Mouse (Mus musculus) kidney, adult 18-20 months (tissue): ENCODE data around the gene Bcl2l13.
"Not testable (repeated sequence)": the region's sequence is repeated elsewhere in the genome, so short reads cannot be mapped to it uniquely, and the experiment has no call there.

Experiments used
- DNase-seq: peaks from one replicate; pipeline ENCODE4 v3.0.0; 2021

Gene Bcl2l13

DNA sequence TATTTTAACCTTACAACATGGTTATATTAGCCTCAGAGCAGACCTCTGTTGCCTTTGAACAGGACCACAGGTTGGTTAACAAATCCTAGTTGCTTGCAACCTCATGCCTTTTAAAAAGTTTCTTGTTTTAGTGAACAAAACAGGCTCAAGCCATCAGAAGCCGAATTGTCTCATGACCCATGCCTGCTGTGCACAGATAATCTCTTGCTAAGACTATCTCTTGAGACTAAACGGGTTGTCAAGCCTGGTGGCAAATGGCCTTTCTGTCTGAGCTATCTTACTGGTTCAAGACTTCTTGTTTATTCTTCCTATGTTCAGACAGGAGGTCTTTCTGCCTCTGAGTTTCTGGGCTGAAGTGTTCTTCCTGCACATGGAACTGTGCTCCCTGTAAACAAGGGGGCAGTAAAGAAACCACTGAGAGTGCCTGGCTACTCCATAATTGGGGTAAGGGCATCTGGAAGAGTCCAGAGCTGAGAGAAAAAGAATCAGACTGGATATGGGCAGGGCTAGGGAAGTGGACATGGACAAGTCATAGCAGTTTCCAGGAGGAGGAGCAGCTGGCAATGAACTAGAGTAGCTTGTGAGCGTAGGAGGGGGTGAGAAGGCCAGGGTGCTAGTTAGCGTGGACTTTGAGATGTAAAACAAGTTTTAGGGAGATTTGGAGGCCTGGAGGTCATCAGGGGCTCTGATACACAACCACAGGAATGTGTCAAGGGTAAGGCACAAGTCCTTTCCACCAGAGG is 5.0 kb upstream of the Bcl2l13 start:
- no peak for DNase-seq

DNA sequence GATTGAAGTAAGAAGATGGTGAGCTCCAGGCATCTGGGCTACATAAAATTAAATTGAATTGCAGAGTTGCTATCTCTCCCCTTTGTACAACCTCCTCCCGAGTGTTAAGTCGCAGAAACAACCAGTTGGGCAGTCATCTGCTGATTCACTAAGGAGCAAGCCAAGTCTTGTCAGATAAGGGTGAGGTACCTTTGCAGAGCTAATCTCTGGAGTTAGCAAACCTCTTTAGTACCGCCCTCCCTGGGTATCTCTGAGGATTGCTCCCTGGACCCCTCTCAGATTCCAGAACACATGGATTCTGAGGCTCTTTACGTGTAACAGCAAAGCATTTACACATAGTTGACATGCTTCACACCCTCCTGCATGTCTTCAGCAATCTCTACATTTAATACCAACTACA is 3.9 kb upstream of the Bcl2l13 start:
- DNase-seq = no peak

DNA sequence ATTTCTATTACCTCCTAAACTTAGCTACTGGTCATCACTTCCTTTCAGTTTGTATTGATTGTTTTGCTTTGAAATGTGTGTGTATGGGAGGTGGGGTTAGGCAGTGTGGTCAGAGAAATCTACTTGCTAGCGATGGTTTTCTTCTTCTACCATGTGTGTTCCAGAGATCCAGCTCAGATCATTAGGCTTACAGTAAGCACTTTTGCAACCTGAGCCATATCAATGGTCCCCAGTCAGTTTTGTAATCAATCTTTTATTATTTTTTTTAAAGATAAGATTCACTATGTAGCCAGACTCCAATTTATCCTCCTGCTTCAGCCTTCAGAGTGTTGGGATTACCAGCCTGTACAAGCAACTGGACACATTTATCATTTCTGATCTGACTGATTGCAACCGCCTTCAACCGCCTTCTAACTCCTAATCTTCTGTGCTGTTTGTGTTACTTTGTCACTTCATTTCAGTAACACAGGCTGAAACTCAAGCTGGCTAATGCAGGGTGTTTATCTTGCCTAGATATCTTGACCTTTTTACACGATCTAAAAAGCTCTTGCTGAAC is 1.2 kb upstream of the Bcl2l13 start:
- no peak for DNase-seq

DNA sequence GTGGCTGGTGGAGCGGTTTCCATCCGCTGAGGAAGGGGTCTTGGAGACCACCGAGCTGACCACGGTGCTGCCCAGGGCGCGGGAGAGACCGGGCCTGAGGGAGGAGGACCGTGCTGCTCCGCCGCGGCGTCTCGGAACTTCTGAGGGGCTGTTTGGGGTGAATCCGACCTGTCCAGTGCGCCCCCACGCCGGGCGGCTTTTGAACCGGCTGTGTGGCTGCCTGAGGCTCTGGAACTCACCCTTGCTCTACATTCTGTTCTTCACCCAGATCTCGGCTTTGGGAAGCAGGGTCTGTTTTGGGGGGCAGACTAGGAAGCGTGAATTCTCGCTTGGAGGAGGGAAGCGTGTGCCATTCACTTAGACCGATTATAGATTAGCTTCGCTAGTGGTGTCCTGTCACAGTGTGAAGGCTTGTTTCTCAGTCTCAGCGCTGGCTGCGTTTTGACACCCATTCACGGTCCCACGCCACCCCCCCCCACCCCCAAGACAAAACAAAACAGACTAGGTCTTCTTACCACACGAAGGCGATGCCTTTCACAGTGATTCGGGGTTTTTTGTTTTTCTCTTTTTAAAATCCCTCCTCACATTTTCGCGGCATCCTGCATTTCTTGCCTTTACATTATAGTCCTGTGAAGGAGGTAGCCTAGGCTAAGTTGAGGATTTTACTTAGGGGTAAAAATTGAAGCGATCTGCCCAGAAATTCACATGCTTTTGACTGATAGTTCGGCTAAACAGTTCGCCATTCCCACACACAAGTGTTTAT is 558 bp downstream of the Bcl2l13 start:
- peak; percentile 67 for DNase-seq

DNA sequence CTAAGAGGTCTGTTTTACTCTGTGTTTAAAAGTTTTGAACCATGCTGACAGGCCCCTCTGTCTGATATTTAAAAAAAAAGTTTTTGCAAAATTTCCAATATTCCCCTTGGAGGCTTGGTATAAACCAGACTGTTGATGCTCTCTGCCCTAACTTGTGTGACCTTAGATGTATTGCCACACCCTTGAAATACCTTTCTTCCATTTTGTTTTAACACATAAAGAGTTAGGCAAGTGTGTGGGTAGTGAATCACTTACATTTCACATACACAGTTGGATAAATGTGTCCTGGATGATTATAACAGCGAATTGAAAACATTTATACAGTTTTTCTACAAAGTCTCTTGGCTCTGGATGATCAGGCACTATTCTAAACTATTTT is 1.1 kb downstream of the Bcl2l13 start:
- no peak for DNase-seq

DNA sequence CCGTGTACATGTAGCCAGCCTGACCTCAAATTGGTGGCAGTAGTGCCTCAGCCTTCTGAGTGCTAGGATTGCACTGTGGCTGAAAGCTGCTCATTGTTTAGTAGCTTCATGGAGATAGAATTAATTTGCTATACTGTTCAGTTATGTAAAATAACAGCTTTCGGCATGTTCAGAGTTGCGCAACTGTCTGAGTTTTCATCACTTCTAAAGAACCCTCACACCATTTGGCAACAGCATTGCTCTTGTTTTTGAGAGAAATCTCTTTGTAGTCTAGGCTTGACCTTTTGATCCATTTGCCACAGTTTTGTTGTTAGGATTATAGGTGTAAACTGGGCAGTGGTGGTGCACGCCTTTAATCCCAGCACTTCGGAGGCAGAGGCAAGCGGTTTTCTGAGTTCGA is 4.2 kb downstream of the Bcl2l13 start:
- DNase-seq = no peak

DNA sequence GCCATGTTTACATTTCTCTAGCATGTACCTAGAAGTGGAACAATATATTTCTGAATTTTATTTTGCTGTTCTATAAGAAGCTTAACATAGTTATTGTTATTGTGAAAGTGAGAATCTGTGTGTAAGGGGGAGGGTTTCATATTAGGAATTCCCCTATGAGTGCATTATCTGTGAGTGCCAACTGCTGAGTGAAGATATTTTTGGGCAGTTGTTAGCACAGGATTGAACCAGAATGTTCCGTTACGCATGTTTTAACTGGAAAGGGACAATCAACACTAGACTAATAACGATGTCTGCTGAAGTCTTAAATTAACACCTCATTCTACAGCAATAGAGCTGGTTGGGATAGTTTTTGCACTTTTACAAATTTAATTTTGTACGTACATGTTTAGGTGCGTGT is 5.7 kb downstream of the Bcl2l13 start:
- DNase-seq = no peak

DNA sequence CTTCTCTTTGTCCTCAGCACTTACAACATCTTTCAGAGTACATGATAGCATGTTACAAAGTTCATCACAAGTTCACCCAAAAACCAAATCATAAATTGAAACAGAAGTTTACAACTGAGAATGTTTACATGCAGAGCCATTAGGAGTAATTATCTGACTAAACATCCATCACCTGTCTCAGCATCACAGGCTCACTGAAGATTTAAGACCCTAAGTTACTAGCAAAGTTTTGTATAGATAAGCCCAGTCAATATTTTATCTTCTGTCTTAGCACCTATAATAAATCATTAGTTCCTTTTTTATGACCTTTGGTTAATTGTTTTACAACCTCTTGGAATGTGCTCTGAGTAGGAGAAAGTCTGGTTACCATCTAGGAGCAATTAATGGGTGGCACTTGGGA is 14.7 kb downstream of the Bcl2l13 start:
- not testable (repeated sequence) for DNase-seq

DNA sequence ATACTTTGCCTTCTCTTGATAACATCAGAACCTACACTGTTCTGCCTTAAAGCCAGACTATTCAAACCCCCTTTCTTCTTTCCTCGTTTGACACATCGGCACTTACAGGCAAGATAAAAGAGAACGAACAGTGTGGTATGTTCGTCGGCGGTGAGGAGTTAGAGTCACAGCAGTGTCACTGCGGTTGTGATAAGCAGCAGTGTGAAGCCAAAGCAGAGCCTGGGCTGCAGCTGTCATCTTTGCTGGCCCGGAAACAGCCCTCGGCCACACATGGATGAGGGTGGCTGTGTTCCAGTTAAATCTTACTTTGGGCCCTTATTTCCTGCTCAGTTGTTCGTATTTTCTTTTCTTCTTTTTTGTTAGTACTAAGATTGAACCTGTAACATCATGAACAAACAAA is 18.4 kb downstream of the Bcl2l13 start:
- DNase-seq = no peak

DNA sequence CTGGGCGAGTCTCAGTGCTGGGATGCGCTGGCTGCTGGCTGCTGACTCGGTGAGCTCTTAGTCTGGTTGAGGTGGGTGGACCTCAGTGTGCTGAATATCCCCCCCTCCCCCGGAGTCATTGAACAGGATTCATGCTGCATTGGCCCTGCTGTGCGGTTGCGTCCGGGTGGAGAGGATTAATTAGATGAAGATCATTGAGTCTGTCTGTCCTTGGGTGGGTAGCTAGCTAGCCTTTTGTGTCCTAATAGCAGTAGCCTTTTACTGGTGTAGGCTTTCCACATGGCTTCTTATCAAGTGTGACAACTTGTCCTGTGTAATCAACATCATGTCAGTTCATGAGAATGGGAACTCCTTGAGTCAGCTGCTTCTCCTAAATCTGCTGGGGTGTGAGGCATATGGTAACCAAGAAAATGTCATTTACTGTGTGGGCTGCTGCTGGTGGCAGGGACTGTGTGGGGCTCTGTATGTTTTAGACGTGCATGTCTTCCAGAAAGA is 22.3 kb downstream of the Bcl2l13 start:
- DNase-seq = no peak

DNA sequence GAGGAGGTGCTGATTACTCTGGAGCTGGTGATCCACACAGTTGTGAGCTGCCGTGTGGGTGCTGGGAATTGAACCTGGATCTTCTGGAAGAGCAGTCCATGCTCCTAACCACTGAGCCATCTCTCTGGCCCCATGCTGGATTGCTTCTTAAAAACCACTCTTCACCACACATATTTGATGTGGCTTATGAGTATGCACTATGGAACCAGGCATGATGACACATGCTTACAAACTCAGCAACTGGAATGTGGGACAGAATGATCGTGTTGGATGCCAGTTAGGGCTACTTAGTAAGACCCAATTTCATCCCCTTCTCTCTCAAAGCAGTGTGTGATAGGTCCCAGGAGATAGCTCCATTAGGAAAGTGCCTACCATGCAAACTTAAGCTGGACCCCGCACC is 24.1 kb downstream of the Bcl2l13 start:
- no peak for DNase-seq

DNA sequence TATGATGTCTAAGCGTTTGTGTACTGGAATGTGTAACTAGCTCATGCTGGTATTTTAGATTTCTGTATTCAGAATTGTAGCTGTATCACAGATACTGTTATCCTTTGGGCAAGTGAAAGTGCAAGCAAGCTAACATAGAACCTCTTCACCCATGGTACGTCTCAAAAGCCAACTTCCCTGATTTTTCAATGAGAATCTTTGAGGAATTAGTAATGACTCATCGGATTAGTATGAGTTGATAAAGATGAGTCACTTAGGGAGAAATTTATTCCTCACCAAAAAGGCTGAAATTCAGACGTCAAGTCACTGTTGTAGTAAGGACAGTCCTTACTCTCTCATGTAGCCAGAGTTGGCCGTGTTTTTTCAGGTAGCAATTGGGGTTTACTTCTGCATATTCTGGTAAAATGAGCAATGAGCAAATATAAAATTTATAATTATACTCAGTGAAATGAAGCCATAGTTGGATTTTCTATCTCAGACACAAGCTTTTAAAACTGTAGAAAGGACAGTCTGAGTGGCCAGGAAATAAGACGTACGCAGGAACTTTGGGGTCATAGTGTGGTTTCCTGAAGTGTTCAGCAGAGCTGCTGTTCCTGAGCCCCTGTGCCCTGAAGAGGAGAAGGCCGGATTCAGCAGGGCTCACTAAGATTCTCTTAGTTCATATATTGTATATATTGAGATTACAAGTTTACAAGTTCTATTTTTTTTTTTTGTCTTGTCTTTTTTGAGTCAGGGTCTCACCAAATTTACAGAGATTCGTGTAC is 30.2 kb downstream of the Bcl2l13 start:
- no peak for DNase-seq

DNA sequence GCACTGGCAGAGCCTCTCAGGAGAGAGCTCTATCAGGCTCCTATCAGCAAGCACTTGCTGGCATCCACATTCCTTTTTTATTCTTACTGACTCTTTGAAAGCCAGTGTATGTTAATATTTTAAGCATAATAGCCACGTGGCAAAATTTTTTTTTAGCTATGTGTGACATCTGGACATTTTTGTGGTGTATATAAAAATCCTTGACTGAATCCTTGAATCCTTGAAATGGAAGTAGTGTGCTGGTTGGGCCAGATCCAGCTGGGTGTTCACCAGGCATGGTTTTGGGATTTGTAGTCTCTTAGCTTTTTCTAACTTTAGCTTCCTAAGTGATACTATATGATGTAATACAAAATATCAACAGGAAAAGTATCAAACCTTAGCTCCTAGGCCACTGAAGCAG is 32.8 kb downstream of the Bcl2l13 start:
- no peak for DNase-seq

DNA sequence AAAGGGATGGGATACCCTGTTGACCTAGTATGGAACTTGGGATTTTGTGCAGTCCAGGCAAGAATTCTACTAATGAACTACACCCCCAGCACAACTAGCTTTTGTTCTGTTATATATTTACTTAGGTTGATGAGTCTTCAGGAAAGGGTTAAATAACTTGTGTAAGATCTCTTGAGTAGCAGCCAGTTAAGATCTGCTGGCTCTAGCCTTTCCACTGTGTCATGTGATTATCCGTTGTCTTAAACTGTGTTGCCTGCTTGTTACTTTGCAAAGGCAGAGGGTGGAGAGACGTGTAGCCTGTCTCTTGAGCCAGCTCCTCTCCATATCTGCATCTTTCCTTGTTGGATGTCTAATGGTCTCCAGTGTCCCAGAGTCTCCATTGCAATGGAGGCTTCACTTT is 35.3 kb downstream of the Bcl2l13 start:
- DNase-seq = no peak

DNA sequence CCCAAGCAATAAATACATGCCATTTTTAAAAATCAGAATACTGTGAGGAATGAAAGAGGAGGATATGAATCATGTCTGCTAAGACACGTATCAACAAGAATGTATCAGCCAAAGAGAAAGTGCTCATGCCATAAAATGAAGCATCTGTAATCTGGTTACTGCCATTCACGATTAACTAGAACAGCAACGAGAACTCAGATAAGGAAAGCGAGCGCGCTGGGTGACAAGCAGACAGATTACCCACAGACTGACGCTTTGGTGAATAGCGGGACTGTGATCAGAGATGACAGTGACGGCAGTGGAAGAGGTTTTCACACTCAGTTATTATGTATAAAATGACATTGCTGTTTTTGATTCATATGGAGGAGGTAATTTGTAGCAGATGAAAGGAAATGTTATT is 37.9 kb downstream of the Bcl2l13 start:
- DNase-seq = no peak

DNA sequence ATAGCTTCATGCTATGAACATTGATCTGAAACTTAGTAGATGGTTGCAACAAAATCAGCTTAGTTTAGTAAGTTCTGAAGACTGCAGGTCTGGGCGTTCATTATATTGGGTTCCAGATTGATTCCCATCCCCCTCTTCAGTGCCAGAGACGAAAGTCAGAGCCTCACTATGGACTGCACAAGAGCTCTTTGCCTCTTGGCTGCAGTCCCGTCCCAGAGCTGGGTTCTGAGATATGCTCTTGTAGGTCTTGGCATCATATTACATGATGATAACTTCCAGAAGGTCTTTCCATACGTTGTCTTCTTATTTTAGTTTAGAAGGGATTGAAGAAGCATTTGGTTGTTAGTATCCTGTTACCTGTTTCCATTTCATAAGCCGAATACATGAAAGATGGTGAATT is 43.0 kb downstream of the Bcl2l13 start:
- no peak for DNase-seq

DNA sequence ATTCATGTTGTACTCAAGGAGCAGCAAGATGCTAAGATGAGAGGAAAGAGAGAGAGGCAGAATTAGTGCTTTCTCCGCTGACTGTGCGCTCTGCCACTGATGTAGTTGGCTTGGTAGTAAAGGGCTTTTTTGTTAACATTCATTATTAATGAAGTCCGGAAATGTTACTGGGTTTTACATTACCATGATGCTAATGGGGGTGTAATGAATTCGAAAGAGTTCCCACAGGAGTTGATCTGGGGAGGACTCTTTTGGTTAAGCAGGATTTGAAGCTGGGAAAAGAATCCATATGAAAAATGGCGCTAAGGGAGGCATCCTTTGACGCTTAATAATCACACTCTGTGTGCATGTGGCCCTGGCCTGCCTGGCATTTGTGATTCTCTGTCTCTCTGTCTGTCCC is 48.4 kb downstream of the Bcl2l13 start:
- DNase-seq = no peak

DNA sequence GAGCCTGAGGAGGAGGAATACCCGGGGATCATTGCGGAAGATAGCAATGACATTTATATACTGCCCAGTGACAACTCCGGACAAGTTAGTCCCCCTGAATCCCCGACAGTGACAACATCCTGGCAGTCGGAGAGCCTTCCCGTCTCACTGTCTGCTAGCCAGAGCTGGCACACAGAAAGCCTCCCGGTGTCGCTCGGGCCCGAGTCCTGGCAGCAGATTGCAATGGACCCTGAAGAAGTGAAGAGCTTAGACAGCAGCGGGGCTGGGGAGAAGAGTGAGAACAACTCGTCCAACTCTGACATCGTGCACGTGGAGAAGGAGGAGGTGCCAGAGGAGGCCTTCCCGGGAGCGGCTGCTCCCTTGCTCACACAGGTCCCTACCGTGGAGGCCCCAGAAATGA is 50.7 kb downstream of the Bcl2l13 start:
- DNase-seq = no peak

DNA sequence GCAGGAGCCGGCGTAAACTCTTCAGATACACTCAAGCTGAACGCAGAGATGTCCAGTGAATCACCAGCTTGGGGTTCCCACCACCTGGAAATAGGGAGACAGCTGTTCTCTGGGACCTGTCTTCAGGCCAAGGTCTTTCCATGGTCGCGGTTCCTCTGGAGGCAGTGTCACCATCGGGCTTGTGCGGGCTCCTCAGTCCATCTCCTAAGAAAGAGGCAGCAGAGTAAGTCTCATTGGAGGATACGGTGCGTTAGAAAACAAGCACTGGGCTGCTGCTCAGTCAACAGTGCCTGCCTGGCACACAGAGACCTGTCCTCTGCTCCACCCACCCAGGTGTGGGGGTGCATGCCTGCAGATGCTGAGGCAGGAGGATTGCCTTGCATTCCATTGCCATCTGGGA is 58.1 kb downstream of the Bcl2l13 start:
- DNase-seq = no peak

DNA sequence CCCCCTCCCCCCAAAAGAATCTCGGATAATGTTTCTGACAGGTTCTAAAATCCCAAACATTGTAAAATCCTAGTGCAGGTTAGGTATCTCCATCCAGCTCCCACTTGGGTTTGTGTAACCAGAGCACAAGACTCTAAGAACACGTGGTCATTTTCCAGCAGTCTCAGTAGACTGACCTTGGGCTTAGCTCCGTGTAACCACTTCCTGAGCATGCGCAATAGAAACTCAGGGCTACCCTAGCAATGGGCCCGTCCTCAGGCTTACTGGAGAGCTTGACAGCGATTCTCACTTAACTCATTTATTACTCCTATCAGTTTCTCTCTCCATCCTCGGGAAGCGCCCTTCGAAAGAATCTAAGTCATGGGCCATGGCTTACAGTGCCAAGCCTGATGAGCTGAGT is 58.5 kb downstream of the Bcl2l13 start:
- no peak for DNase-seq

DNA sequence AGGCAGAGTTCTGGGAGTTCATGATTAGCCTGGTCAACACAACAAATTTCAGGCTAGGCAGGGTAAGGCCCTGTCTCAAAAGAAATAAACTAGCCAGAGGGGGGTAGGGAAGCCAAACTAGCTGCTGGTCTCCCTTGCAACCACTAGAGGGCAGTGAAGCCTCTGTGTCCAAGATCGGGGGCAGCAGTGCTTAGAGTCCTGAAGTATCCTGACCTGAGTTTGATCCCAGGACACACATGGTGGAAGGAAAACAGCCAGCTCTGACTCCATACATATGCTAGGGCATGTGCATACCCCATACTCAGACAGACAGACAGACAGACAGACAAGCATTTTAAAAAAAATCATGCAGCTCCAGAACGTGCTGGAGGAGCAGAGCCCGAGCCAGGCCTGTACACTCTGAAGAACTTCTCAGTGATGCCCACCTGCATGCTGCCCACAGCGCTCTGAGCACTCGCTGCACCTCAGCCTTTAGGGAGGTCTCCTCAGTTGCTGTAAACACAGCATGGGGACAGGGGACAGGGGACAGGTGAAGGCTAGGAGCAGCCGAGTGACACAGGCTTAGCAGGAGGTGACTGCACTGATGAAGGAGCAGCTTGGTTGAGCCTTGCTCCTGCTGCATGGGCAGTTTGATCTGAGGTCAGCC is 62.3 kb downstream of the Bcl2l13 start:
- peak; percentile 47 for DNase-seq

DNA sequence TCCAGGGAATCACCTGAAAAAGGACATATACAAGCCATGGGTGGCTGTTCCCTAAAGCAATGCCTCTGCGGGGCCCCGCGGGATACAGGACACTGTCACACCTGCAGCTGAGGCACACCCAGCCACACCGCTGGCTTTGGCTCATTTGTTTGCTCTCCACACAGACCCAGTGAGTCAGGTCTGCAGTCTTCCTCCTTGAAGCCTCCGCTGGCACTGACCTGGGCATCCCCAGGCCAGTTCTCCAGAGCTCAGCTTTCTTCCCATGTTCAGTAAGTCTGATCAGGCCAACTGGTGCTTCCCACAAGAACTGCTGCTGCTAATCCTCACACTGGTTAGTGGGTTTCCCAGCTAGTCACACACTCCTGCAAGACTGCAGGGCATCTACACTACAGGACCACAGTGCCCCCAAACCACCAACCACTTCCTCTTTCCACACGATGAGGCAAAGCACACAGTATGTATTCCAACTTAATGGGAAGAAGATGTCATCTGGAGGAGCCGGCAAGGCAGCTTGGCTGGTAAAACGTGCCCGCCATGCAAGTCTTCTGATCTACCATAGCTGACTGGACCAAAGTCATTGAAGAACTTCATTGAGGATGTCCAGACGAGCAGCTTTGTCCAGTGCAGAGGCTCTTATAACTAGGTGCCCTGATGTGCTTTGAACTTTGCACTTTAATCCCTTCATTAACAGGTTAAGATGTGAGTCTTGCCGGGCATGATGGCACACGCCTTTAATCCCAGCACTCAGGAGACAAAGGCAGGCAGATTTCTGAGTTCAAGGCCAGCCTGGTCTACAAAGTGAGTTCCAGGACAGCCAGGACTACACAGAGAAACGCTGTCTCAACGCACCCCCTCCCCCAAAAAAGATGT is 66.0 kb downstream of the Bcl2l13 start:
- no peak for DNase-seq
